Mouse (Mus musculus): ENCODE results near the gene Axdnd1. TPM values are rescaled to one million over a fixed set of nuclear protein-coding genes. Genes with fewer than 3 reads are reported as not detected.

Gene Axdnd1
- total and polyA plus RNA-seq, 3 experiments = not detected

- no peak for TF ChIP-seq POLR2A (IDR thresholded peaks at IDR 0.05; ENCODE audit: insufficient read depth, low read depth, low read length)
- TF ChIP-seq EP300 (IDR thresholded peaks at IDR 0.05; ENCODE audit: insufficient read depth, low read depth, low read length) = no peak
- no peak for TF ChIP-seq CTCF (IDR thresholded peaks at IDR 0.05)
- H3K4me3 ChIP-seq = no peak overlapping the region
- DNase-seq = no peak
- intact Hi-C loops (cut with DNase I) = no loop called here
- no peak overlapping the region for H3K9ac ChIP-seq (ENCODE audit: low read depth, low read length)
- H3K27ac ChIP-seq = no peak overlapping the region
- no peaks in the 10 kb centered on the region for H3K79me2 ChIP-seq (replicated peaks; ENCODE audit: control insufficient read depth, insufficient read depth, low read length)
- 87% methylated on average over 4 of the region's 4 CpGs for WGBS
- H3K4me1 ChIP-seq (ENCODE audit: control insufficient read depth, insufficient read depth, low read length) = no peaks in the 10 kb centered on the region
- H3K36me3 ChIP-seq (ENCODE audit: control insufficient read depth, insufficient read depth, low read length) = no peaks in the 10 kb centered on the region
- no peaks in the 10 kb centered on the region for H3K27me3 ChIP-seq (ENCODE audit: control insufficient read depth, insufficient read depth, low read length)
Measured at GRCm38 (mm10) chr1:156350441-156350840, 70.5 kb downstream of the Axdnd1 start.

GRCm38 (mm10) chr1:156349031-156349430, 71.9 kb downstream of the Axdnd1 start:
- 64% methylated on average over 4 of the region's 4 CpGs for WGBS
- no peak for DNase-seq
- TF ChIP-seq POLR2A (IDR thresholded peaks at IDR 0.05; ENCODE audit: insufficient read depth, low read depth, low read length) (no peak), EP300 (IDR thresholded peaks at IDR 0.05; ENCODE audit: insufficient read depth, low read depth, low read length) (no peak), CTCF (IDR thresholded peaks at IDR 0.05) (no peak)
- H3K36me3 ChIP-seq (ENCODE audit: control insufficient read depth, insufficient read depth, low read length) = no peaks in the 10 kb centered on the region
- H3K4me1 ChIP-seq (ENCODE audit: control insufficient read depth, insufficient read depth, low read length) = no peaks in the 10 kb centered on the region
- intact Hi-C loops (cut with DNase I) = no loop called here
- H3K27me3 ChIP-seq (ENCODE audit: control insufficient read depth, insufficient read depth, low read length) = no peaks in the 10 kb centered on the region
- H3K4me3 ChIP-seq = no peak overlapping the region
- no peak overlapping the region for H3K27ac ChIP-seq
- no peak overlapping the region for H3K9ac ChIP-seq (ENCODE audit: low read depth, low read length)
- no peaks in the 10 kb centered on the region for H3K79me2 ChIP-seq (replicated peaks; ENCODE audit: control insufficient read depth, insufficient read depth, low read length)

GRCm38 (mm10) chr1:156345633-156346032, 75.3 kb downstream of the Axdnd1 start:
- Histone ChIP-seq H3K9ac (ENCODE audit: low read depth, low read length) (no peak overlapping the region), H3K27ac (no peak overlapping the region), H3K79me2 (replicated peaks; ENCODE audit: control insufficient read depth, insufficient read depth, low read length) (no peaks in the 10 kb centered on the region), H3K36me3 (ENCODE audit: control insufficient read depth, insufficient read depth, low read length) (no peaks in the 10 kb centered on the region), H3K4me1 (ENCODE audit: control insufficient read depth, insufficient read depth, low read length) (no peaks in the 10 kb centered on the region), H3K4me3 (no peak overlapping the region), H3K27me3 (ENCODE audit: control insufficient read depth, insufficient read depth, low read length) (no peaks in the 10 kb centered on the region)
- 88% methylated on average over 4 of the region's 4 CpGs for WGBS
- intact Hi-C loops (cut with DNase I) = no loop called here
- DNase-seq = no peak
- TF ChIP-seq EP300 (IDR thresholded peaks at IDR 0.05; ENCODE audit: insufficient read depth, low read depth, low read length) = no peak
- no peak for TF ChIP-seq POLR2A (IDR thresholded peaks at IDR 0.05; ENCODE audit: insufficient read depth, low read depth, low read length)

GRCm38 (mm10) chr1:156344433-156344832, 76.5 kb downstream of the Axdnd1 start:
- H3K79me2 ChIP-seq (replicated peaks; ENCODE audit: control insufficient read depth, insufficient read depth, low read length) = no peaks in the 10 kb centered on the region
- no peak overlapping the region for H3K9ac ChIP-seq (ENCODE audit: low read depth, low read length)
- H3K36me3 ChIP-seq (ENCODE audit: control insufficient read depth, insufficient read depth, low read length) = no peaks in the 10 kb centered on the region
- H3K27me3 ChIP-seq (ENCODE audit: control insufficient read depth, insufficient read depth, low read length) = no peaks in the 10 kb centered on the region
- intact Hi-C loops (cut with DNase I) = no loop called here
- no peaks in the 10 kb centered on the region for H3K4me1 ChIP-seq (ENCODE audit: control insufficient read depth, insufficient read depth, low read length)
- H3K4me3 ChIP-seq = no peak overlapping the region
- WGBS = 44% methylated on average over 4 of the region's 4 CpGs
- no peak for TF ChIP-seq EP300 (IDR thresholded peaks at IDR 0.05; ENCODE audit: insufficient read depth, low read depth, low read length)
- no peak for TF ChIP-seq CTCF (IDR thresholded peaks at IDR 0.05)
- no peak for TF ChIP-seq POLR2A (IDR thresholded peaks at IDR 0.05; ENCODE audit: insufficient read depth, low read depth, low read length)
- DNase-seq = no peak
- no peak overlapping the region for H3K27ac ChIP-seq

- Histone ChIP-seq H3K79me2 (replicated peaks; ENCODE audit: control insufficient read depth, insufficient read depth, low read length) (no peaks in the 10 kb centered on the region), H3K4me1 (ENCODE audit: control insufficient read depth, insufficient read depth, low read length) (no peaks in the 10 kb centered on the region), H3K4me3 (no peak overlapping the region), H3K27ac (no peak overlapping the region), H3K36me3 (ENCODE audit: control insufficient read depth, insufficient read depth, low read length) (no peaks in the 10 kb centered on the region), H3K27me3 (ENCODE audit: control insufficient read depth, insufficient read depth, low read length) (no peaks in the 10 kb centered on the region), H3K9ac (ENCODE audit: low read depth, low read length) (no peak overlapping the region)
- 64% methylated on average over 4 of the region's 4 CpGs for WGBS
- intact Hi-C loops (cut with DNase I) = no loop called here
- no peak for TF ChIP-seq CTCF (IDR thresholded peaks at IDR 0.05)
- no peak for TF ChIP-seq POLR2A (IDR thresholded peaks at IDR 0.05; ENCODE audit: insufficient read depth, low read depth, low read length)
- TF ChIP-seq EP300 (IDR thresholded peaks at IDR 0.05; ENCODE audit: insufficient read depth, low read depth, low read length) = no peak
- DNase-seq = no peak
Measured at GRCm38 (mm10) chr1:156340847-156341246, 80.1 kb downstream of the Axdnd1 start.

- TF ChIP-seq POLR2A (IDR thresholded peaks at IDR 0.05; ENCODE audit: insufficient read depth, low read depth, low read length) = no peak
- no peak for TF ChIP-seq CTCF (IDR thresholded peaks at IDR 0.05)
- TF ChIP-seq EP300 (IDR thresholded peaks at IDR 0.05; ENCODE audit: insufficient read depth, low read depth, low read length) = no peak
- Histone ChIP-seq H3K79me2 (replicated peaks; ENCODE audit: control insufficient read depth, insufficient read depth, low read length) (no peaks in the 10 kb centered on the region), H3K4me3 (no peak overlapping the region), H3K27me3 (ENCODE audit: control insufficient read depth, insufficient read depth, low read length) (no peaks in the 10 kb centered on the region), H3K27ac (no peak overlapping the region), H3K9ac (ENCODE audit: low read depth, low read length) (no peak overlapping the region), H3K4me1 (ENCODE audit: control insufficient read depth, insufficient read depth, low read length) (no peaks in the 10 kb centered on the region), H3K36me3 (ENCODE audit: control insufficient read depth, insufficient read depth, low read length) (no peaks in the 10 kb centered on the region)
- WGBS = 86% methylated on average over 9 of the region's 9 CpGs
- DNase-seq = no peak
- intact Hi-C loops (cut with DNase I) = no loop called here
Measured at GRCm38 (mm10) chr1:156323126-156323525, 97.8 kb downstream of the Axdnd1 start.

Data from heart, adult 2 months (tissue).